Mouse (Mus musculus) liver, embryonic 14.5 days (tissue): Measurements from ENCODE around the gene Btg1. TPM values are rescaled to one million over a fixed set of nuclear protein-coding genes. Genes with fewer than 3 reads are reported as not detected.

Source experiments
- ATAC-seq: fragments of 200-750 bp; cut with Nextera tagmentation; 2 replicates; pipeline ENCODE4 v1.8.0; 2017; ENCODE audit warnings: moderate number of reproducible peaks, mild to moderate bottlenecking, moderate library complexity; ENCODE audit not compliant: insufficient read depth
- DNase-seq, 3 experiments: peaks; one replicate each; pipeline ENCODE4 v3.0.0-alpha.2; 2012 to 2013; ENCODE audit warnings: low read depth in 3 of 3, low spot score in 3 of 3
- H3K27ac ChIP-seq: fragments of 300-500 bp; sonication (generic); 2 replicates; pipeline ENCODE4 v1.5.1; 2014; ENCODE audit warnings: moderate library complexity, mild to moderate bottlenecking, control low read depth, inconsistent platforms
- H3K27me3 ChIP-seq: fragments of 300-500 bp; sonication (generic); 2 replicates; pipeline ENCODE4 v1.6.1; 2014; ENCODE audit warnings: mild to moderate bottlenecking, low read length, moderate library complexity; ENCODE audit not compliant: control insufficient read depth, insufficient read depth
- H3K36me3 ChIP-seq: fragments of 300-500 bp; sonication (generic); replicated peaks from 2 replicates; pipeline ENCODE4 v1.6.1; 2014; ENCODE audit warnings: low read depth; ENCODE audit not compliant: control insufficient read depth, insufficient read depth
- H3K4me1 ChIP-seq, 2 experiments: fragments of 200-500 bp in 1 of 2; fragments of 300-500 bp in 1 of 2; sonication (generic) in 1 of 2; replicated peaks; 2 replicates each; pipeline ENCODE4 v1.6.1; 2012 to 2014; ENCODE audit warnings: antibody characterized with exemption in 1 of 2, inconsistent platforms in 1 of 2, low read length in 1 of 2; ENCODE audit not compliant: control insufficient read depth in 2 of 2, insufficient read depth in 2 of 2
- H3K4me2 ChIP-seq: fragments of 300-500 bp; sonication (generic); 2 replicates; pipeline ENCODE4 v1.6.1; 2014; ENCODE audit warnings: low read depth, mild to moderate bottlenecking, control low read depth, moderate library complexity
- H3K4me3 ChIP-seq, 2 experiments: fragments of 200-500 bp in 1 of 2; fragments of 300-500 bp in 1 of 2; sonication (generic) in 1 of 2; 2 replicates each; pipeline ENCODE4 v1.5.1; 2012 to 2014; ENCODE audit warnings: low read depth in 2 of 2, low read length in 2 of 2, mild to moderate bottlenecking in 2 of 2, control low read depth in 1 of 2, inconsistent platforms in 1 of 2, moderate library complexity in 1 of 2; ENCODE audit not compliant: insufficient read depth in 1 of 2
- H3K9ac ChIP-seq: fragments of 300-500 bp; sonication (generic); replicated peaks from 2 replicates; pipeline ENCODE4 v1.6.1; 2014; ENCODE audit warnings: mild to moderate bottlenecking, control low read depth, moderate library complexity
- H3K9me3 ChIP-seq: fragments of 300-500 bp; sonication (generic); 2 replicates; pipeline ENCODE4 v1.6.1; 2016; ENCODE audit warnings: low read length, mixed read lengths; ENCODE audit not compliant: control insufficient read depth
- CTCF ChIP-seq: IDR thresholded peaks from 2 replicates; pipeline ENCODE4 v1.5.1; 2016; ENCODE audit warnings: antibody characterized with exemption, low read depth, control low read depth
- EP300 ChIP-seq: IDR thresholded peaks from 2 replicates; pipeline ENCODE4 v1.6.1; 2016; ENCODE audit warnings: antibody characterized with exemption, low read depth
- WGBS: fragments of 180-500 bp; shearing (Covaris S2); extraction: QIAGEN DNeasy Blood & Tissue Kit; methylation state at CpG from one replicate; pipeline ENCODE4 v1.1.7; 2014; ENCODE audit not compliant: insufficient replicate concordance; 5-methylcytosine and 5-hydroxymethylcytosine counted together
- polyA plus RNA-seq, 2 experiments: library from polyadenylated mRNA; depleted of rRNA in 1 of 2; stranded (reverse) in 1 of 2; unstranded in 1 of 2; fragments of >200 nt; fragmentation: Nextera tagmentation in 1 of 2; extraction: Ambion mirVana in 1 of 2; gene quantifications; 2 replicates each; pipeline versions ENCODE4 v1.2.1 to v1.2.3; 2012 to 2014

The Btg1 gene
- polyA plus RNA-seq, 2 experiments, result 2.7 to 7.9 TPM

DNA sequence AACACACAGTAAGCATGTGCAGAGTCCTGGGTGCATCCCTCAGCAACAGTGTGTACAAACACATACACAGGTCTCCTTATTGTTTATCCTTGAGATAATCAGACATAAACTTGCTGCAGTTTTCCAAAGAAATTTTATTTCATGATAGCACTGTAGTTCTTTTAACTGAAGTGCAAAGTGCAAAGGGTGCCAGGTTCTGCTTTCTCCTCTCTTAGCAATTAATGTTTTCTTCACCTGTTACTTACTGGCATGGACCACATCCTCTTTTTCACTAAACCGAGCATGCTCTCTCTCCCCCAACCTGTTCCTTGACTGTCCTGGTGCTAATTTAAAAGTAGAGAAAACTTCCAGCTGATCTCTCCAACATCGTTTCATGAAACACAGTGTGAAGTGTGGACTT is 21.7 kb downstream of the Btg1 start:
- Histone ChIP-seq H3K4me2 (no peak overlapping the region), H3K4me1 (no peaks in the 10 kb centered on the region; a peak in 1 of 4 replicates), H3K4me3 (no peak overlapping the region), H3K9me3 (no peaks in the 10 kb centered on the region), H3K36me3 (no peaks in the 10 kb centered on the region), H3K27ac (no peak overlapping the region), H3K27me3 (no peaks in the 10 kb centered on the region), H3K9ac (no peak overlapping the region)
- ATAC-seq (no peak), DNase-seq (no peak)
- TF ChIP-seq CTCF, result no peak
- no peak for TF ChIP-seq EP300
- WGBS, result 45% methylated on average over 2 of the region's 2 CpGs

DNA sequence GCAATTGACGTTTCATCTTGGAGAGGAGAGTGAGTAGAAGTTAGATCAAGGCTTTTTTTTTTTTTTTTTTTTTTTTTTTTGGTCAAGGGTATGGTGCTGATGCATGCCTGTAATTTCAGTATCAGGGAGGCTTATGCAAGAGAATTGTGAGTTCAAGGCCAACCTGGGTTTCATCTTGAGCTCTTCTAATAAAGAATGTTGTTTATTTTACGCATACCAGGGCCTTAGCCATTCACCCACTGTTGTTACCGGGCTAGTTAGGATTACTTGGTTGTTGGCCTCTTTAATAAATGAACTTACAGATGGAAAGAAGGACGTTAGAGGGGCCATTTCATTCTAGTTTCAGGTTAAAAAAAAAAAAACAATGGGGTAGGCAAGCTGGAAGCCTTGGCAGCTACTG is 25.2 kb downstream of the Btg1 start:
- Histone ChIP-seq H3K4me2 (no peak overlapping the region), H3K9me3 (no peaks in the 10 kb centered on the region), H3K27ac (no peak overlapping the region), H3K27me3 (no peaks in the 10 kb centered on the region), H3K36me3 (no peaks in the 10 kb centered on the region), H3K9ac (no peak overlapping the region), H3K4me1 (no peaks in the 10 kb centered on the region; a peak in 1 of 4 replicates), H3K4me3 (no peak overlapping the region)
- WGBS, result 62% methylated on average over 4 of the region's 4 CpGs
- no peak for DNase-seq
- no peak for ATAC-seq
- TF ChIP-seq CTCF, result no peak

DNA sequence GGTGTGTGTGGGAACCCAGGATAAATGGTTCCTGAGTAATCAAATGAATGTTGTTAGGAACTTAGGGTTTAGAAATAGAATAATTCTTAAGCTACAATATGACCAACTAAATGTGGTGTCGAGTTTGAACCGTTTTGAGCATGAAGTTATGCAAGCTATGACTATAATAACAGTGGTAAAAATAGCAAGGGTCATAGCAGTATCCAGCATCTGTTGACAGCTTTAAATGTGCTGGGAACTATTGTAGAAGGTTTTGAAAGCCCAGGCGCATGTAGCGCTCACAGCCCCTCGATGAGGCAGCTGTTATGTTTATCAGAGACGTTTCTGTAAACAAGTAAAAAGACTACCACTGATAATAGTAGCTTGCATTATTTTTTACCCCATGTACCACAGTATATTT is 25.9 kb downstream of the Btg1 start:
- no peaks in the 10 kb centered on the region; a peak in 1 of 4 replicates for H3K4me1 ChIP-seq
- ATAC-seq (no peak), DNase-seq (no peak)
- H3K27me3 ChIP-seq, result no peaks in the 10 kb centered on the region
- no peak overlapping the region for H3K9ac ChIP-seq
- H3K4me2 ChIP-seq, result no peak overlapping the region
- 60% methylated on average over 6 of the region's 6 CpGs for WGBS
- no peak for TF ChIP-seq CTCF
- TF ChIP-seq EP300, result no peak
- no peaks in the 10 kb centered on the region for H3K9me3 ChIP-seq
- no peak overlapping the region for H3K4me3 ChIP-seq
- H3K27ac ChIP-seq, result no peak overlapping the region
- no peaks in the 10 kb centered on the region for H3K36me3 ChIP-seq

DNA sequence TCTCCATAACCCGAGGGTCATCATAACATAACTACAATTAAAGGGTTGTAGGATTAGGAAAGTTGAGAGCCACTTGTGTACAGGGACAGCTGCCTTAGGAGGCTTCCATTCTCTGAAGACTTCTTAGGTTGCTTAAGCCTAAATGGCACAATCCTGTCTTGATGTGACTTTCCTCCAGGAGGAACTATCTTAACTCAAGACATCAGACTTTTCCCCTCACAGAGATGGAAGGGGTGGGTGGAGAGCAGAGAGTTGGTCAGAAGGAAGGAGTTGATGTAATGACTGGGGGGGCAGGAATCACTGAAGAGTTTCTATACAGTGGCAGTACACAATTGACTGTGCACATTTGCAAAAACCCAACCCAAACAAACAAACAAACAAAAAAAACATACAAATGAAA is 28.4 kb downstream of the Btg1 start:
- no peaks in the 10 kb centered on the region for H3K9me3 ChIP-seq
- no peak overlapping the region for H3K9ac ChIP-seq
- TF ChIP-seq CTCF (no peak), EP300 (no peak)
- no peak overlapping the region for H3K4me2 ChIP-seq
- DNase-seq (no peak), ATAC-seq (no peak)
- H3K36me3 ChIP-seq, result no peaks in the 10 kb centered on the region
- no peak overlapping the region for H3K4me3 ChIP-seq
- no peak overlapping the region for H3K27ac ChIP-seq
- no peaks in the 10 kb centered on the region for H3K27me3 ChIP-seq
- H3K4me1 ChIP-seq, result no peaks in the 10 kb centered on the region
- WGBS, result 48% methylated on average over 1 of the region's 1 CpGs

DNA sequence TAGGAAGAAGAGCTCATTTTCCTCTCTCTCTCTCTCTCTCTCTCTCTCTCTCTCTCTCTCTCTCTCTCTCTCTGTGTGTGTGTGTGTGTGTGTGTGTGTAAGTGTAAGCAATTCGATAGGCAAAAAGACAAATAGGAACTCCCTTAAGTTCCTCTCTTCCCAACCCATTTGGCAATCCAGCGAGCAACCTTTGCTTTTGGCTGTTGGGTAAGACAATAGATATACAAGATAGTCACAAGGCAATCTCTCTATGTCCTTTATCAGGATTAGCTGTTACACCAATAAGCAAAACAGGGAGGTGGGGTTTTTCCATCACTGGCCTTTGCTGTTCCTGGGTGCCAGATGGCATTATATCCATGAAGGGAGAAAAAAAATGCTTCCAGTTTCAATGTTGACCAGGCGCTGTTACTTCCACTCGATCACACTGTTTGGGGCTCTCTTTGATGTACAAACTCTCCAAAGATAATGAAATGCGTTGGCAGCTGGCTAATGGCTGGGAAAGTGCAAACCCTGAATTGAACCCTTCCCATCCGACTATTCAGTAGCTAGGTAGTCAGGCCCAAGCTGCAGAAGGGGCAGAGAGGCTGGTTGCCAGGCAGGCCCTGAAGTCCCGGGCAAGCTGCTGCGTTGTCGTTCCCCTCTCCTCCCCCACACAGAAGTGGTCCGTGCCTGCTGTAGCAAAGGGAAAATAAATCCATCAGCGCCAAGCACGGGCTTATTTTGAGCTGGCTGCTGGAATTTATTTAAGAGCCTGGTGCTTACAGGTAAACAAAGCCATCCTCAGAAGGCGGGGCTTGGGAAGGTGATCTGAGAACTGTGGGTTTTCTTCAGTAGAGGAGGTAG is 29.4 kb downstream of the Btg1 start:
- Histone ChIP-seq H3K4me3 (no peak overlapping the region), H3K4me1 (no peaks in the 10 kb centered on the region), H3K4me2 (peak overlapping the region; percentile 29; the same call in 1 of the 2 replicates), H3K36me3 (no peaks in the 10 kb centered on the region), H3K27me3 (no peaks in the 10 kb centered on the region), H3K27ac (no peak overlapping the region), H3K9me3 (no peaks in the 10 kb centered on the region), H3K9ac (no peak overlapping the region)
- no peak for TF ChIP-seq EP300
- no peak for TF ChIP-seq CTCF
- WGBS, result 30% methylated on average over 13 of the region's 13 CpGs
- DNase-seq, result no peak
- ATAC-seq, result no peak
